Mouse (Mus musculus): ENCODE measurements around the gene Afg1l. TPM values are rescaled to one million over a fixed set of nuclear protein-coding genes. Genes with fewer than 3 reads are reported as not detected.

Gene Afg1l
- polyA plus RNA-seq, 1 experiment, result 6.5 TPM

- no peak for TF ChIP-seq GATA1 (IDR thresholded peaks at IDR 0.05; ENCODE audit: low read length)
These were observed 205.0 kb downstream of the Afg1l start for GRCm38 (mm10) chr10:42273403-42273759.

GRCm38 (mm10) chr10:42271454-42272230 is 206.7 kb downstream of the Afg1l start:
- TF ChIP-seq GATA1 (IDR thresholded peaks at IDR 0.05; ENCODE audit: low read length), result no peak

- TF ChIP-seq GATA1 (IDR thresholded peaks at IDR 0.05; ENCODE audit: low read length), result no peak
These were observed 207.9 kb downstream of the Afg1l start for GRCm38 (mm10) chr10:42270277-42271083.

- TF ChIP-seq GATA1 (IDR thresholded peaks at IDR 0.05; ENCODE audit: low read length), result no peak
These were observed 208.9 kb downstream of the Afg1l start for GRCm38 (mm10) chr10:42269281-42270025.

- no peak for TF ChIP-seq GATA1 (IDR thresholded peaks at IDR 0.05; ENCODE audit: low read length)
These were observed 210.4 kb downstream of the Afg1l start for GRCm38 (mm10) chr10:42267811-42268545.

GRCm38 (mm10) chr10:42265021-42265689 is 213.2 kb downstream of the Afg1l start:
- peak; percentile 80 for TF ChIP-seq GATA1 (IDR thresholded peaks at IDR 0.05; ENCODE audit: low read length)

- no peak for TF ChIP-seq GATA1 (IDR thresholded peaks at IDR 0.05; ENCODE audit: low read length)
These were observed 214.2 kb downstream of the Afg1l start for GRCm38 (mm10) chr10:42264195-42264594.

GRCm38 (mm10) chr10:42263701-42264100 is 214.7 kb downstream of the Afg1l start:
- TF ChIP-seq GATA1 (IDR thresholded peaks at IDR 0.05; ENCODE audit: low read length), result no peak

Other genes starting within 250 kb of the Afg1l start
- gene Foxo3, start 201.8 kb downstream of the Afg1l start, polyA plus RNA-seq (2012), result 72.5 and 99.0 TPM in 2 replicates
- 234 and 320 TPM in 2 replicates for gene Snx3, start 23.5 kb upstream of the Afg1l start, polyA plus RNA-seq (2012)
- gene Nr2e1, start 105.1 kb upstream of the Afg1l start, polyA plus RNA-seq (2012), result not detected in 2 replicates
- gene Ostm1, start 105.3 kb upstream of the Afg1l start, polyA plus RNA-seq (2012), result 5.2 and 5.8 TPM in 2 replicates